Mouse (Mus musculus) bone marrow macrophage, adult 2 months (primary cell): Measurements from ENCODE around the gene Ap1m2. TPM values are rescaled to one million over a fixed set of nuclear protein-coding genes. Genes with fewer than 3 reads are reported as not detected.

Source experiments
- H3K27ac ChIP-seq: 2 replicates; pipeline ENCODE4 v1.5.1; 2012; ENCODE audit warnings: low read depth, low read length; ENCODE audit not compliant: insufficient read depth
- H3K4me1 ChIP-seq: 2 replicates; pipeline ENCODE4 v1.6.1; 2012; ENCODE audit warnings: low read length; ENCODE audit not compliant: control insufficient read depth, insufficient read depth
- H3K4me3 ChIP-seq: 2 replicates; pipeline ENCODE4 v1.5.1; 2012; ENCODE audit warnings: mild to moderate bottlenecking, low read length, moderate library complexity; ENCODE audit not compliant: insufficient read depth
- CTCF ChIP-seq: IDR thresholded peaks from 2 replicates; pipeline ENCODE4 v1.5.1; 2012; ENCODE audit warnings: low read depth, mild to moderate bottlenecking, low read length, moderate library complexity
- POLR2A ChIP-seq: IDR thresholded peaks from 2 replicates; pipeline ENCODE4 v1.6.1; 2012; ENCODE audit warnings: mild to moderate bottlenecking, low read depth, low read length, borderline replicate concordance
- polyA plus RNA-seq: library from polyadenylated mRNA; stranded (reverse); fragments of >200 nt; gene quantifications from 2 replicates; pipeline ENCODE4 v1.2.4, GENCODE M21; 2012; ENCODE audit not compliant: missing spikeins, insufficient read depth, insufficient read length

The Ap1m2 gene
- polyA plus RNA-seq, 1 experiment, result not detected

DNA sequence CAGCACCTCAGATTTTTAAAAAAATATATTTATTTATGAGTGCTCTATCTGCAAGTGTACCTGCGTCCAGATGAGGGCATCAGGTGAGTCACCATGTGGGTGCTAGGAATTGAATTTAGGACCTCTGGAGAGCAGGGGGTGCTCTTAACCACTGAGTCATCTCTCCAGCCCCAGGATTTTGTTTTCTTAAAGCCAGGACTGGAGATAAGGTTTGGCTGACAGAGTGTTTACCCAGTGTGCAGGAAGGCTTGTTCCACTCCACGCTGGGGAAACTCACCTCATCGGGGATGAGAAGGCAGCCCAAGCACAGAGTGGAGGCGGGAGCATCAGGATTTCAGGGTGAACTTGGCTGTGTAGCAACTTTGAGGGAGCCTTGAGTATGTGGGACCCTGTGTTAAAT, 28.3 kb upstream of the Ap1m2 start:
- H3K27ac ChIP-seq, result no peak overlapping the region
- H3K4me1 ChIP-seq, result no peaks in the 10 kb centered on the region
- H3K4me3 ChIP-seq, result no peak overlapping the region
- TF ChIP-seq POLR2A, result no peak
- TF ChIP-seq CTCF, result no peak

DNA sequence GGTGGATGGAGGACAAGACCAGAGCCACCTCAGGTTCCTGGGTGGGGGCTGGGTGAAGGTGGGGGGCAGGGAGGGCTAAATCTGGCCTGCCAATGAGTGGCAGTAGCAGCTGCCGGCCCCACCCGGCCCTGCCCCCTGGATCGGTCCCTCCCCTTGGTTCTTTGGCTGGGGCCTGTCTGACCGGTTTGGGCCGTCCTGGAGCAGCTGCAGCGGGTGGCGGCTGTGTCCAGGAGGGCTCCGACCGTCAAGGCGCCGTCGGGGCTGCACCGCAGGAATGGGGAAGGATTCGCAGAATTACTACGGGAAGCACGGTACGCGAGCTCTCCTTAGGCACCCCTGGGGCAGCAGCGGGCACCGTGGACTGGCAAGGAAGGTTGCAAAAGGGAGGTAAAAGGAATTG, 25.5 kb upstream of the Ap1m2 start:
- no peak overlapping the region for H3K4me3 ChIP-seq
- H3K4me1 ChIP-seq, result peaks cover 8% of the 10 kb centered on the region
- TF ChIP-seq POLR2A (no peak), CTCF (no peak)
- no peak overlapping the region for H3K27ac ChIP-seq

DNA sequence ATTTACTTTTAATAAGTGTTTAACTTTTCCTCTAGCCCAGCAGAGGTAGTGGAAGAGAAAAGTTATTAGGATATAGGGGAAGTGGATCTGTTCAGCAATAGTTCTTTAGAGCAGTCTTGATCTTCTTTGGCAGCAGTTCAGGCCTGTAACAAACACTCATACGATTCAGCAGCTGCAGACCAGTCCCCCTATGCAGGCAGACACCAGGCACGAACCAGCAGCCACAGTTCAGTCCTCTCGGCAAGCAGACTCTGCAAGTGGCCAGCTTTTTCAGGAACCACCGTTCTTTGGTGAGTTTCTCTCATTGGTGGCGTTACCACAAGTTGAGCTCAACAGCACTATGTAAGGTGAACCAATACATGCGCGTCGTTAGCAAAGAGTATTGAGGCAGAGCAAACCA, 24.4 kb upstream of the Ap1m2 start:
- Histone ChIP-seq H3K4me1 (peaks cover 12% of the 10 kb centered on the region), H3K27ac (no peak overlapping the region), H3K4me3 (no peak overlapping the region)
- TF ChIP-seq POLR2A (no peak), CTCF (no peak)

DNA sequence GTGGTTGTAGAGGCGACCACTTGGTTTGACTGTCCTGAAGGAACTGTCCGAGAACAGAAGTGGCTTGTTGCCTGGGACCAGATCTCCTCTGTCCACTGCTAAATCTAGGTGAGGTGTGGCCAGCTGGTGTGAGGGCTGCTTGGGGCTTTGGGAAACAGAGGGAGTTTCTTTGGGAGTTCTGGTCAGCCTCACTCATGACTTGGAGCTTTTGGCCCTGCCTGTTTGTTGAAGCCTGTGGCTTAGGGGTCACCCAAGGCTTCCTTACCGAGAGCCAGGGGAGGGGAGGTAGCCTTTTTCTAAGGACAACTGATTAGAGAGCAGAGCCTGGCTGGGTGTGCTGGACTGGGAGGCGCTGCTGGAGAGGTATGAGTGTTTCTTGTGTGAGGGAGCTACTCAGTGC, 23.3 kb upstream of the Ap1m2 start:
- TF ChIP-seq CTCF, result no peak
- no peak for TF ChIP-seq POLR2A

DNA sequence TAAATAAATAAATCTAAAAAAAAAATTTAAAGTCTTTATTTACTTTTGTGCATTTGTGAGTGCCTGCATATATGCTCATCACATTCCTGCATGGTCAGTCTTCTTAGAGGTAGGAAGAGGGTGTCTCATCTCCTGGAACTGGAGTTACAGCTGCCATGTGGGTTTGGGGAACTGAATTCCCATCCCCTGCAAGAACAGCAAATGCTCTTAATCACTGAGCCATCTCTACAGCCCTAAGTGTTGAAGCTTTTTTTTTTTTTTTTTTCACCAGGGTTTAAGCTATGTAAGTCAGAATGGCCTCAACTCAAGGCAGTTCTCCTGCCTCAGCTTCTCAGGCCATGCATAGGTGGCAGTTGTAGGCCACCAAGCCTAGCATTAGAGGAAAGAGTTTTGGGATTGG, 22.6 kb upstream of the Ap1m2 start:
- Histone ChIP-seq H3K4me3 (no peak overlapping the region), H3K4me1 (peaks cover 23% of the 10 kb centered on the region), H3K27ac (no peak overlapping the region)
- no peak for TF ChIP-seq CTCF
- TF ChIP-seq POLR2A, result no peak

More for the DNA sequence above, 23.3 kb upstream of the Ap1m2 start:
- Histone ChIP-seq H3K4me3 (no peak overlapping the region), H3K27ac (no peak overlapping the region), H3K4me1 (peaks cover 16% of the 10 kb centered on the region)

DNA sequence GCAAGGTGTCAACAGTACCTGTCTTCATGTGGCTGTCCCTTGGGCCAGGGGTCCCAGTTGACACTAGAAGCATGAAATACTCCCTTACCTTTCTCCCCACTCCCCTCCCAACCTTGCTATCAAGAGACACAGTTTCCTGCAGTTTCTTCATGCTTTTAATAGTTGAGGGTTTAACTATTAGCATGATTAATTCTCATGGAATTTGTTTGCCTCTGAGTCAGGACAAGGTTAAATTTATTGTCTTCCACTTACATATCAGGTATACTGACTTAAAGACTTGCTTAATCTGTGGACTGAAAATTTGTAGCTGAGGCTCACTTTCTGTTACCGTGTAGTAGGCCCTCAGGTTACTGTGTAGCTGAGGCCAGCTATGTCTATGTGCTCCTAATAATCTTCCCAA, 21.4 kb upstream of the Ap1m2 start:
- Histone ChIP-seq H3K4me1 (peaks cover 31% of the 10 kb centered on the region), H3K27ac (no peak overlapping the region), H3K4me3 (no peak overlapping the region)
- TF ChIP-seq POLR2A (no peak), CTCF (no peak)

DNA sequence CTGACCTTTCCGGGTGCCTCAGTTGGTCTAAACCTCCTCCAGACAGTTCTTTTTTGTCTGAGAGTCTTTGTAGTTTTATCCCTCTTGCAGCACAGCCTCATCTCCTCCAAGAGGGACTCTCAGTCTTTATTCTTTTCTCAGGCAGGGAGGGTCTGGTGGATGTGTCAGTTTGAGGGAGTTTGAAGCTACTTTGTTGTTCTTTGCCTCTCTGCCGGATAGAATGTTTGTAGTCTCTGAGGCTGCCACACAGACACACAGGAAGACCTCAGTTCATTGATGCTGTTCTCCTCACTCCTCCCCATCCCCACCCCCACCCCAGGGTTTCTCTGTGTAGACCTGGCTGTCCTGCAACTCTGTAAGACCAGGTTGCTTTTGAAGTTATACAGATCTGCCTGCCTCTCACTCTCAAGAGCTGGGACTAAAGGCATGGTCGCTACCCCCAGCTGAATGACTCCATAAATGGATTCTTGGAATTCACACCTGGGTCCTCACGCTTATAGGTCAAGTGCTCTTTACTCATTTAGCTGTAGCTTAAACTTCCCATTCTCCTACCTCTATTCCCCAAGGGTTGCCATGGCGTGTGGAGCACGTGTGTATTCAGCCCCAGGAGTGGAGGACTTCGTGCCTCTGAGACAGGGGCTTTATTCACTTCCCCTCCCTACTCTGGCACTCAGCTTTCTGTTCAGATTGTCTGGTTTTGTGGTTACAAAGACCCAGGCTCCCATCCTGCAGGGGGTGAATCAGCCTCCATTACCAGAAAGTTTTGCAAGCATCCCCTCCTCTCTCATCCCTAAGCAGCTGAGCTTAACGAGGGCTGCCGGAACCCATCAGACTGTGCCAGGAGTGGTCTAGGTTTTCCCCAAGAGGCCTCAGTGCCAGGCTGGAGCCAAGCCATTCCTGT, 20.3 kb upstream of the Ap1m2 start:
- TF ChIP-seq POLR2A (no peak), CTCF (no peak)
- Histone ChIP-seq H3K4me3 (no peak overlapping the region), H3K4me1 (peaks cover 36% of the 10 kb centered on the region), H3K27ac (no peak overlapping the region)

DNA sequence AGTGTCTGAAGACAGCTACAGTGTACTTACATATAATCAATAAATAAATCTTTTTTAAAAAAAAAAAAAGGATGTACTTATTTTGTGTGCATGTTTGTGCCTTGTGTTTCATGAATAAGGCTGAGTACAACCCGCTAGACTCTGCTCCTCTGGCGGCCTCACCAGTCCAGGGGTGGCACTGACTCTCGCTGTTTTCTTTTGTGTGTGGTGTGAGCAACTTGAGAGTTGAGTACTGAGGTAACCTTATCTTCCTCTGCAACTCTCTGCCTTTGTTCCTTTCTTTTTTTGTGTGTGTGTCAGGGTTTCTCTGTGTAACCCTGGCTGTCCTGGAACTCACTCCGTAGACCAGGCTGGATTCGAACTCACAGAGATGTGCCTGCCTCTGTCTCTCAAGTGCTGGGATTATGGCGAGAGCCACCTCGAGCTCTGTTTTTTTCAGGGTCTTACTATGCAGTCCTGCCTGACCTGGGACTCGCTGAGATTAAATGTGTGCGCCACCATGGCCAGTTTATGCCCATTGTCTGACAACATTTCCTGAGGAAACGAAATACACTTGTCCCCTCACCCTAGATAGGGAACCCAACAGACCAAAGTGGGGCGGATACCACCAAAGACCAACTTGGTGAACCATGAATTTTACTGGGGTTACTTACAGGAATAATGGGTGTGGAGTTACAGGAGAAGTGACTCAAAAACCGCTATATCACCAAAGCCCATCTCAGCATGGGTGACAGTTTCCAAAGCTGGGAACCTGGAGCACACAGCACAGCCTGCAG, 19.4 kb upstream of the Ap1m2 start:
- Histone ChIP-seq H3K4me1 (peaks cover 36% of the 10 kb centered on the region), H3K27ac (no peak overlapping the region), H3K4me3 (no peak overlapping the region)
- no peak for TF ChIP-seq POLR2A

DNA sequence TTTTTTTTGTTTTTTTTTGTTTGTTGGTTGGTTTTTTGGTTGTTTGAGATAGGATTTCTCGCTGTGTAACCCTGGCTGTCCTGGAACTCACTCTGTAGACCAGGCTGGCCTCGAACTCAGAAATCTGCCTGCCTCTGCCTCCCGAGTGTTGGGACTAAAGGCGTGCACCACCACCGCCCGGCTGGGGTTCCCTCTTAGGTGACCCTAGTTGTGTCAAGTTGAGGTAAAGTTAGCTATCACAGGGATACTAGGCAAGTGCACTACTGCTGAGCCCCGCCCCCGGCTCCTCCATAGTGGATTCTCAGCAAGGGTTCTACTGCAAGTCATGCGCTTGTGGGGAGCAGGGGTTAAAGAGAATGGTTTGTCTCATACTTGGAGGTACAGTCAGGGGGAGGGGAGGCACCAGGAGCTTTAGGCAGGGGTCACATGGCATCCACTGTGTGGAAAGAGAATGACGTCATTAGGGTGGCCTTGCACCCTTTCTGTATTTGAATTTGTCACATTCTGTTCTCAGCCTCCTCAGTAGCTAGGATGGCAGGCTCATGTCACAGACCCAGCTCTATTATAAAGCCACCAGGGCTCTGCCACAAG, 17.7 kb upstream of the Ap1m2 start:
- Histone ChIP-seq H3K4me1 (peaks cover 34% of the 10 kb centered on the region), H3K27ac (no peak overlapping the region), H3K4me3 (no peak overlapping the region)
- TF ChIP-seq POLR2A (no peak), CTCF (no peak)

DNA sequence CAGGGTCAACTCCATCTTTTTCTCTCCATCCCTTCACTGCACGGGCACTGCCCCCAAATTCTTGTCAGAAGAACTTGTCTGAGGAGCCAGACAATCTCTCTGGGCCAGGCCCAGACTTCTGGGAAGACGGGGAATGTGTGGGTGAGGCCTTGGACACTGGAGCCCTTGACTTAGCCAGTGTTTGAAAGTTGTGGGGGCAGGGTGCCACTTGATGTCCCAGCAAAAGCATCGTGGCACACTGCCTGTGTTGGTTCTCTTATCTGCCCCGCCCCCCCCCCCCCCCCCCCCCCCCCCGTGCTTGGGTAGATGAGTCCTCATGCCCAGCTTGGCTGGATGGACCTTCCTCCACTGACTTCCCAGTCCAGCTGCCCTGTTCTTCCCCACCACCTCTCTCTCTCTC, 16.9 kb upstream of the Ap1m2 start:
- no peak overlapping the region for H3K4me3 ChIP-seq
- TF ChIP-seq CTCF (no peak), POLR2A (no peak)
- H3K4me1 ChIP-seq, result peaks cover 34% of the 10 kb centered on the region
- H3K27ac ChIP-seq, result no peak overlapping the region
